Comparison of ENCODE assay signal across 26 mouse cellular contexts in the genomic region with DNA sequence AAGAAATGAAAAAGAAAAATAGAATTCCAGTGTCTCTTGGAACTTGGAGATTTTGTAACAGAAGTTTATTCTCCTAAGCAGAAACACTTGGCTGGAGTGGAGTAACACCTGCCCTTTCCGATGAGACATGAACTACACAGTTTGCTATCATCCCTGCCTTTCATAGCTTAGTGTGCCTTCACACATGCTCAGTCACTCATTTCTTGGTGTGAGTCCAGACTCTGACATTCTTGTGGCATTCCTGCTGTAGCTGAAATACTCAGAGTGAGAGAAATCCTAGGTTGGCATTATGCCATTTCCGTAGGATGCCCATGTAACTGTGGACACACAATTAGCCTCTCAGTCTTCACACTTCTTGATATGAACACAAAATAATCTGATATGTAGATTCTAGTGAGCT.
DNase-seq lines count a peak whose midpoint lies in the region; ATAC-seq and TF ChIP-seq lines count a peak whose summit lies in the region.
"Had no signal": no experiment of that assay in that cellular context is flagged by ENCODE, and none has a peak within 500 bp of the region (broad histone marks: within the 10 kb centered on the region; RNA-seq: fewer than 3 reads in every experiment).

No protein-coding gene starts in this region.

- POLR2A ChIA-PET in Patski (lab: Charles Lee): no interaction called here

- H3K4me3 ChIP-seq in embryonic facial prominence, embryonic 14.5 days (ENCODE audit: low read depth, low read length): no peak overlapping the region
- H3K4me3 ChIP-seq in embryonic facial prominence, embryonic 10.5 days: no peak overlapping the region
- H3K4me3 ChIP-seq in hindbrain, postnatal 0 days (ENCODE audit: low read length): no peak overlapping the region
- no peak overlapping the region for H3K4me3 ChIP-seq in hindbrain, embryonic 13.5 days
- H3K4me3 ChIP-seq: embryonic facial prominence, embryonic 12.5 days; heart, embryonic 10.5 days; intestine, embryonic 15.5 days; left cerebral cortex, adult 2 months; limb, embryonic 12.5 days; neural tube, embryonic 15.5 days had no signal

- in situ Hi-C loops in Patski (cut with MboI; ENCODE audit: low pct_unique_long_range_greater_than_20kb): no loop called here

- no peak overlapping the region for H3K4me2 ChIP-seq in embryonic facial prominence, embryonic 14.5 days (ENCODE audit: low read depth, low read length)
- no peak overlapping the region for H3K4me2 ChIP-seq in hindbrain, postnatal 0 days (ENCODE audit: low read depth, low read length)
- no peak overlapping the region for H3K4me2 ChIP-seq in hindbrain, embryonic 13.5 days
- H3K4me2 ChIP-seq: embryonic facial prominence, embryonic 12.5 days; hindbrain, embryonic 14.5 days; intestine, embryonic 15.5 days; limb, embryonic 12.5 days; midbrain, embryonic 11.5 days; neural tube, embryonic 15.5 days had no signal

- no peaks in the 10 kb centered on the region for H3K27me3 ChIP-seq in embryonic facial prominence, embryonic 14.5 days (replicated peaks; ENCODE audit: control insufficient read depth, insufficient read depth, low read length)
- H3K27me3 ChIP-seq in embryonic facial prominence, embryonic 10.5 days (replicated peaks; ENCODE audit: low read depth, poor library complexity, severe bottlenecking): no peaks in the 10 kb centered on the region
- no peaks in the 10 kb centered on the region for H3K27me3 ChIP-seq in hindbrain, postnatal 0 days (ENCODE audit: insufficient read depth, low read length)
- 0 out of 2 replicates have a peak, but pooled peaks cover 3% of the 10 kb centered on the region for H3K27me3 ChIP-seq in hindbrain, embryonic 13.5 days
- H3K27me3 ChIP-seq in Patski: no peaks in the 10 kb centered on the region
- H3K27me3 ChIP-seq: embryonic facial prominence, embryonic 12.5 days; intestine, embryonic 15.5 days; limb, embryonic 12.5 days; neural tube, embryonic 15.5 days had no signal

- peak; percentile 67 for DNase-seq in embryonic facial prominence, embryonic 14.5 days (ENCODE audit: low spot score)
- DNase-seq in embryonic facial prominence, embryonic 10.5 days (ENCODE audit: low spot score): no peak
- peak; percentile 61 for DNase-seq in hindbrain, postnatal 0 days (ENCODE audit: low spot score)
- DNase-seq in 3134 (ENCODE audit: extremely low read depth, insufficient read length, low spot score) (peak; percentile 11), Patski (ENCODE audit: low read depth, low spot score) (peak; percentile 38)
- DNase-seq in urinary bladder, postnatal 36 days (ENCODE audit: low spot score in 2 of 2): no peak
- DNase-seq: adrenal gland, postnatal 10 days; B cell, adult 2 months; cerebellum, adult 18-20 months; gastrocnemius, postnatal 25 days; kidney, adult 9 months; kidney, postnatal 25 days; spleen, adult 18-20 months; thymus, adult 18-20 months had no signal

- no peak overlapping the region for H3K9ac ChIP-seq in embryonic facial prominence, embryonic 14.5 days (ENCODE audit: low read depth, low read length)
- H3K9ac ChIP-seq in hindbrain, postnatal 0 days (replicated peaks; ENCODE audit: low read length): no peak overlapping the region
- no peak overlapping the region for H3K9ac ChIP-seq in hindbrain, embryonic 13.5 days
- H3K9ac ChIP-seq: embryonic facial prominence, embryonic 12.5 days; hindbrain, embryonic 14.5 days; intestine, embryonic 15.5 days; limb, embryonic 12.5 days; liver, embryonic 14.5 days; neural tube, embryonic 15.5 days had no signal

- no peaks in the 10 kb centered on the region for H3K9me3 ChIP-seq in embryonic facial prominence, embryonic 14.5 days (ENCODE audit: control insufficient read depth, low read length)
- no peaks in the 10 kb centered on the region for H3K9me3 ChIP-seq in embryonic facial prominence, embryonic 10.5 days
- no peaks in the 10 kb centered on the region for H3K9me3 ChIP-seq in hindbrain, postnatal 0 days (ENCODE audit: low read length)
- H3K9me3 ChIP-seq in hindbrain, embryonic 13.5 days: no peaks in the 10 kb centered on the region
- H3K9me3 ChIP-seq: embryonic facial prominence, embryonic 12.5 days; heart, embryonic 10.5 days; intestine, embryonic 15.5 days; limb, embryonic 12.5 days; neural tube, embryonic 15.5 days had no signal

- no peaks in the 10 kb centered on the region for H3K36me3 ChIP-seq in embryonic facial prominence, embryonic 14.5 days (ENCODE audit: control insufficient read depth, insufficient read depth, low read length)
- H3K36me3 ChIP-seq in embryonic facial prominence, embryonic 10.5 days (replicated peaks): no peaks in the 10 kb centered on the region
- H3K36me3 ChIP-seq in hindbrain, postnatal 0 days (ENCODE audit: insufficient read depth, low read length): no peaks in the 10 kb centered on the region
- no peaks in the 10 kb centered on the region for H3K36me3 ChIP-seq in hindbrain, embryonic 13.5 days
- H3K36me3 ChIP-seq: embryonic facial prominence, embryonic 12.5 days; heart, embryonic 10.5 days; intestine, embryonic 15.5 days; limb, embryonic 12.5 days; neural tube, embryonic 15.5 days had no signal

- no peak overlapping the region for H3K27ac ChIP-seq in embryonic facial prominence, embryonic 14.5 days (replicated peaks; ENCODE audit: low read depth, low read length)
- H3K27ac ChIP-seq in embryonic facial prominence, embryonic 10.5 days (replicated peaks): no peak overlapping the region
- H3K27ac ChIP-seq in hindbrain, postnatal 0 days: no peak overlapping the region
- H3K27ac ChIP-seq in hindbrain, embryonic 13.5 days: no peak overlapping the region
- H3K27ac ChIP-seq: embryonic facial prominence, embryonic 12.5 days; heart, embryonic 10.5 days; hindbrain, embryonic 14.5 days; intestine, embryonic 15.5 days; left cerebral cortex, adult 2 months; limb, embryonic 12.5 days; liver, embryonic 14.5 days; neural tube, embryonic 15.5 days had no signal

- no peaks in the 10 kb centered on the region for H3K4me1 ChIP-seq in embryonic facial prominence, embryonic 14.5 days (ENCODE audit: control insufficient read depth, insufficient read depth, low read length)
- H3K4me1 ChIP-seq in embryonic facial prominence, embryonic 10.5 days: peaks cover 1% of the 10 kb centered on the region; the same call in 1 of the 2 replicates
- H3K4me1 ChIP-seq in hindbrain, postnatal 0 days (ENCODE audit: insufficient read depth, low read length): no peaks in the 10 kb centered on the region
- no peaks in the 10 kb centered on the region; the same call in 1 of the 2 replicates for H3K4me1 ChIP-seq in hindbrain, embryonic 13.5 days (replicated peaks)
- H3K4me1 ChIP-seq: embryonic facial prominence, embryonic 12.5 days; heart, embryonic 10.5 days; intestine, embryonic 15.5 days; limb, embryonic 12.5 days had no signal

- 71% methylated on average over 2 of the region's 2 CpGs for WGBS in embryonic facial prominence, embryonic 14.5 days
- WGBS in embryonic facial prominence, embryonic 10.5 days: 93% methylated on average over 2 of the region's 2 CpGs
- WGBS in hindbrain, postnatal 0 days: 66% methylated on average over 2 of the region's 2 CpGs
- 89% methylated on average over 2 of the region's 2 CpGs for WGBS in hindbrain, embryonic 13.5 days

- ATAC-seq in embryonic facial prominence, embryonic 14.5 days (ENCODE audit: low read depth): no peak
- no peak for ATAC-seq in hindbrain, postnatal 0 days
- ATAC-seq in hindbrain, embryonic 13.5 days (ENCODE audit: low FRiP score): no peak
- peak; percentile 60 for ATAC-seq in Patski
- ATAC-seq in erythroblast, adult 5-6 weeks (replicated peaks; ENCODE audit: low FRiP score, poor library complexity, severe bottlenecking): no peak
- ATAC-seq: activated CD4-positive, CD25-positive, alpha-beta regulatory T cell, adult 4 months; intestine, embryonic 15.5 days had no signal

- no peak for TF ChIP-seq CTCF in hindbrain, postnatal 0 days (IDR thresholded peaks at IDR 0.05; ENCODE audit: low read depth)
- TF ChIP-seq CTCF in Patski (IDR thresholded peaks at IDR 0.05): no peak

- CTCF ChIA-PET in Patski (lab: Charles Lee): interaction anchor here (1.4 kb wide), 1 partner anchor 9 kb away, joined by 3 read pairs; no protein-coding TSS in a partner anchor

Comparison
In these comparisons a context has a peak if more than half of its experiments do, and no peak if none do; other contexts are left out.
1. DNase-seq: peak in embryonic facial prominence, embryonic 14.5 days (single experiment), hindbrain, postnatal 0 days (single experiment), 3134 (single experiment) and Patski (single experiment); none in embryonic facial prominence, embryonic 10.5 days (single experiment) and urinary bladder, postnatal 36 days (0 of 2).